Mouse (Mus musculus) kidney, embryonic 14.5 days (tissue): ENCODE measurements around the gene Kndc1. TPM values are rescaled to one million over a fixed set of nuclear protein-coding genes. Genes with fewer than 3 reads are reported as not detected.
A peak's percentile ranks its signal among the peaks of the same experiment; 100 is the strongest.

Experiments
- ATAC-seq: fragments of 200-750 bp; cut with Nextera tagmentation; 2 replicates; pipeline ENCODE4 v1.8.0; 2017; ENCODE audit warnings: moderate number of reproducible peaks, mild to moderate bottlenecking, moderate TSS enrichment, moderate library complexity; ENCODE audit not compliant: low FRiP score, low TSS enrichment
- H3K27ac ChIP-seq: fragments of 300-500 bp; sonication (generic); 2 replicates; pipeline ENCODE4 v1.5.1; 2014; ENCODE audit warnings: low read depth, mild to moderate bottlenecking, low read length, moderate library complexity, mixed read lengths
- H3K27me3 ChIP-seq: fragments of 300-500 bp; sonication (generic); 2 replicates; pipeline ENCODE4 v1.6.1; 2014; ENCODE audit warnings: mild to moderate bottlenecking, low read length; ENCODE audit not compliant: control insufficient read depth, insufficient read depth
- H3K36me3 ChIP-seq: fragments of 300-500 bp; sonication (generic); 2 replicates; pipeline ENCODE4 v1.6.1; 2014; ENCODE audit warnings: low read length, mixed read lengths; ENCODE audit not compliant: control insufficient read depth, insufficient read depth
- H3K4me1 ChIP-seq: fragments of 300-500 bp; sonication (generic); 2 replicates; pipeline ENCODE4 v1.6.1; 2014; ENCODE audit warnings: low read length, mixed read lengths; ENCODE audit not compliant: control insufficient read depth, insufficient read depth
- H3K4me2 ChIP-seq: fragments of 300-500 bp; sonication (generic); replicated peaks from 2 replicates; pipeline ENCODE4 v1.6.1; 2014; ENCODE audit warnings: low read depth, mild to moderate bottlenecking, low read length
- H3K4me3 ChIP-seq: fragments of 300-500 bp; sonication (generic); 2 replicates; pipeline ENCODE4 v1.5.1; 2014; ENCODE audit warnings: mild to moderate bottlenecking, low read length
- H3K9ac ChIP-seq: fragments of 300-500 bp; sonication (generic); 2 replicates; pipeline ENCODE4 v1.6.1; 2014; ENCODE audit warnings: low read depth, mild to moderate bottlenecking, low read length, moderate library complexity
- H3K9me3 ChIP-seq: fragments of 300-500 bp; sonication (generic); 2 replicates; pipeline ENCODE4 v1.6.1; 2016; ENCODE audit warnings: low read length; ENCODE audit not compliant: control insufficient read depth
- WGBS: fragments of 180-500 bp; shearing (Covaris S2); extraction: QIAGEN DNeasy Blood & Tissue Kit; methylation state at CpG from one replicate; pipeline ENCODE4 v1.1.7; 2014; 5-methylcytosine and 5-hydroxymethylcytosine counted together
- polyA plus RNA-seq: library from polyadenylated mRNA; unstranded; fragments of >200 nt; fragmentation: Nextera tagmentation; extraction: Ambion mirVana; gene quantifications from 2 replicates; pipeline ENCODE4 v1.2.1, GENCODE M21; 2014

Kndc1 gene
- polyA plus RNA-seq, 1 experiment from 2014 or later = 0.18 TPM

GRCm38 (mm10) chr7:139864871-139865270 lies 29.6 kb upstream of the Kndc1 start:
- H3K4me3 ChIP-seq = no peak overlapping the region
- no peak overlapping the region for H3K27ac ChIP-seq
- H3K36me3 ChIP-seq = no peaks in the 10 kb centered on the region
- H3K9ac ChIP-seq = no peak overlapping the region
- no peak for ATAC-seq
- WGBS = 69% methylated on average over 1 of the region's 1 CpGs
- no peak overlapping the region for H3K4me2 ChIP-seq
- H3K27me3 ChIP-seq = no peaks in the 10 kb centered on the region
- H3K4me1 ChIP-seq = no peaks in the 10 kb centered on the region
- no peaks in the 10 kb centered on the region for H3K9me3 ChIP-seq

DNA sequence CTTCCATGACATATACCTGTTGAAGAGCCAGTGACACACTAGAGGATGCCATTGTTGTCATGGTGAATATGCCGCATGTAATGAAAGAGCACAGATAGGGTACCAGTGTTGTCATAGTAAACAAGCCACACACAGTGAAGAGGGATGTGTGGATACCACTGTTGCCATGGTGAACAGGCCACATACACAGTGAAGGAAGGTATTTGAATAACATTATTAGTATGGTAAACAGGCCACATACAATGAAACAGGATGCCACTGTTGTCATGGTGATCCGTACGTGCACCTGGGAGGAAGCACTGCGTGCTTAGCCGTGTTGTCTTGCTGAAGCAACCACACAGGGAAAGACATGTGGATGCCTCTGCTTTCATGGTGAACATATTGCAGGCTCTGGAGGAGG lies 23.5 kb upstream of the Kndc1 start:
- Histone ChIP-seq H3K9ac (no peak overlapping the region), H3K4me2 (no peak overlapping the region), H3K36me3 (no peaks in the 10 kb centered on the region), H3K27ac (no peak overlapping the region), H3K4me1 (no peaks in the 10 kb centered on the region), H3K9me3 (no peaks in the 10 kb centered on the region), H3K4me3 (no peak overlapping the region), H3K27me3 (no peaks in the 10 kb centered on the region)
- no peak for ATAC-seq
- 90% methylated on average over 5 of the region's 5 CpGs for WGBS

DNA sequence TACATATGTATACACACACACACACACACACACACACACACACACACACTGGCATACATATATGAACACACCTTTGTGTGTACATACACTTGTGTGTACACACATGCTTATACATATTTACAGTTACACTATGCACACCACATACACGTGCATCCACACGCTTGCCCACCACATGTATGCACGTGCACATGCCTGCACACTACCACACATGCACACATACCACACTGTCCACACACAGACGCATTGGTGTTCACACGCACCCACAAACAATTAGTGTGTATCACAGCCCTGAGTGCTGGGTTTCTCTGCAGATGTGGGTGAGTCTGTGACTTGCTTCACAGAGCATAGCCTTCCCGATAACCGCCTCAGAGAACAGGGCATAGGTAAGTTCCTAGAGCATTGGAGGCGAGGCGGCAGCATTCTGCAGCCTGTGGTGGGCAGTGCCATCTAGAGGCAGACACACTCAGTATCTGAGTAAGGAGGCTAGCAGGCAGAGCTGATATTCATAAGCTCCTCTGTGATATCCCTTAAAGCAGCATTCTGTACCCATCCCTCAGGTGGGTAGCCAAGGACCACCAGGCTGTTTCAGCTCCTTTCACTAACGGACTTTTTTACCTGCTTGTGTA lies 17.2 kb upstream of the Kndc1 start:
- 68% methylated on average over 10 of the region's 10 CpGs for WGBS
- H3K9ac ChIP-seq = no peak overlapping the region
- H3K4me2 ChIP-seq = no peak overlapping the region
- H3K4me1 ChIP-seq = no peaks in the 10 kb centered on the region
- no peaks in the 10 kb centered on the region for H3K36me3 ChIP-seq
- no peak overlapping the region for H3K4me3 ChIP-seq
- H3K9me3 ChIP-seq = no peaks in the 10 kb centered on the region
- H3K27ac ChIP-seq = no peak overlapping the region
- H3K27me3 ChIP-seq = no peaks in the 10 kb centered on the region
- peak; percentile 12; the same call in 1 of the 2 replicates for ATAC-seq

DNA sequence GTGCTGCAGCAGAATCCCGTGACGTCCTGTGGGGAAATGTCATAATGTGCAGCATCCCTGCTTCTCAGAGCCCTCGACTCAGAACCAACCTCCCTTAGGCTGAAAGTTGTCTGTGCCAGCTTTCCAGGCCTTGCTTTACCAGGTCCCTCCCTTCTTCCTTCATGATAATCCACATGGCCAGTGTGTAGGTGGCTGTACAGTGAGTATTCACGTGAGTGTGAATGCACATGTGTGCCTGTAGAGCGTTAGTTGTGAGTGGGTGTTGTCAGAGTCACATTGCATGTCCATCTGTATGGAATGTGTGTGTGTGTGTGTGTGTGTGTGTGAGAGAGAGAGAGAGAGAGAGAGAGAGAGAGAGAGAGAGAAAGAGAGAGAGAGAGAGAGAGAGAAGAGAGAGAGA lies 16.4 kb upstream of the Kndc1 start:
- H3K36me3 ChIP-seq = no peaks in the 10 kb centered on the region
- no peaks in the 10 kb centered on the region for H3K27me3 ChIP-seq
- 82% methylated on average over 5 of the region's 5 CpGs for WGBS
- no peak overlapping the region for H3K4me3 ChIP-seq
- ATAC-seq = no peak
- H3K4me1 ChIP-seq = no peaks in the 10 kb centered on the region
- H3K9ac ChIP-seq = no peak overlapping the region
- no peaks in the 10 kb centered on the region for H3K9me3 ChIP-seq
- H3K27ac ChIP-seq = no peak overlapping the region
- no peak overlapping the region for H3K4me2 ChIP-seq

DNA sequence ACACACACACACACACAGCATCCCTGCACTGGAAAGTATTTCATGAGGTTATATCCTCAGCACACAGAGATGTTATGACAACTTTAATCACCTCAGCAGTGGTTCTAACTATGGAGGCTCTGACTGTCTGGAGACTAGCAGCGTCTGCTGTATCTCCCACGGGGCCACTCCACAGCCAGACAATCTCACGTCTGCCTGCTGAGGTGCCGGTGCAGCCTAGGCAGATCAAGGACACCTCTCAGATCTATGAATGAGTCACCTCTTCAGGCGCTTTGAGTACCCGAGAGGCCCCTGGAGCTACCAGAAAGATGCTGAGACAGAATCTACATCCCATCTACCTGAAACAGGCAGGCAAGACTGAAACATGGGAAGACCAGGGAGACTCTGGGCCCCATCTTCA lies 15.9 kb upstream of the Kndc1 start:
- Histone ChIP-seq H3K36me3 (no peaks in the 10 kb centered on the region), H3K9me3 (no peaks in the 10 kb centered on the region), H3K4me2 (no peak overlapping the region), H3K27ac (no peak overlapping the region), H3K4me3 (no peak overlapping the region), H3K9ac (no peak overlapping the region), H3K4me1 (no peaks in the 10 kb centered on the region), H3K27me3 (no peaks in the 10 kb centered on the region)
- no peak for ATAC-seq
- 56% methylated on average over 6 of the region's 6 CpGs for WGBS

DNA sequence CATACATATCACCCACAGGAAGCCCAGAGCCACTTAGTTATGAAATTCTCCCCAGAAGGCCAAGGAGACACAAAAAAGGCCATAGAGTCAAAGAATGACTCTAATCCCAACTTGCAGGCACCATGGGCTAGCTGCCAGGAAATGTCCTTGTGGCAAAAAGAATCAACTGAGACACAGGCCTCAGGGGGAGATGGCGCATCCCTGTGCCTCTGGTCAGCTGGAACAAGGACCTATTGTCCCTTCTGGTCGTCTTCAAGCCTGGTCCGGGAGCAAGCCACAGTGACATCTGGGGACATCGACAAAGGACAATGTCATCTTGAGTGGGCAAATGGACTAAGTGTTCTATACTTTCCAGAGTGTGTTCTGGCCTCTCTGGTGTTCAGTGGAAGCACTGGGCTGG lies 11.0 kb upstream of the Kndc1 start:
- no peaks in the 10 kb centered on the region for H3K4me1 ChIP-seq
- ATAC-seq = no peak
- H3K27me3 ChIP-seq = 0 out of 2 replicates have a peak, but pooled peaks cover 2% of the 10 kb centered on the region
- no peaks in the 10 kb centered on the region for H3K9me3 ChIP-seq
- 84% methylated on average over 4 of the region's 4 CpGs for WGBS
- no peak overlapping the region for H3K4me2 ChIP-seq
- H3K36me3 ChIP-seq = no peaks in the 10 kb centered on the region
- H3K4me3 ChIP-seq = no peak overlapping the region
- H3K9ac ChIP-seq = no peak overlapping the region
- H3K27ac ChIP-seq = no peak overlapping the region

- no peak for ATAC-seq
- Histone ChIP-seq H3K36me3 (no peaks in the 10 kb centered on the region), H3K9me3 (no peaks in the 10 kb centered on the region), H3K27ac (no peak overlapping the region), H3K4me2 (no peak overlapping the region), H3K4me3 (no peak overlapping the region), H3K27me3 (peaks cover 44% of the 10 kb centered on the region), H3K9ac (no peak overlapping the region), H3K4me1 (no peaks in the 10 kb centered on the region)
- 73% methylated on average over 5 of the region's 5 CpGs for whole genome bisulfite sequencing
Observed at GRCm38 (mm10) chr7:139891779-139892178, 2.7 kb upstream of the Kndc1 start.

DNA sequence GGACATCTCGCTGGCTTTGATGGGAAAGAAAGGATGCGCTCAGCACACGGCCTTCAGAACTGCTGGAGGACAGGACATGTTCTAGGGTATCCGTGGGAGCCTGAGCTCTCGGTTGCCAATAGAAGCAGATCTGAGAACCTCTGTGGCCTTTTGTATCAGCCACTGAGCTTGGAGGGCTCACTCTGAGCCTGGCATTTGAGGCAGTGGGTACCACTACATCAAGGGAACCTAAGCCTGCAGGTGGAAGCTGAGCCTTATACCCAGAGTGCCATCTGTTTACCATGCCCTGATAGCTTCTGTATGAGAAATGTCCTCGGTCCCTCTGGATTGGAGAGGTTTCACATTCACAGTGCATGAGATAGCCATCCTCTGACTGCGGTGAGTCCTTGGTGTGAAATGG lies 1.8 kb downstream of the Kndc1 start:
- Histone ChIP-seq H3K4me1 (no peaks in the 10 kb centered on the region), H3K4me2 (no peak overlapping the region), H3K27me3 (peaks cover 45% of the 10 kb centered on the region), H3K4me3 (no peak overlapping the region), H3K9ac (no peak overlapping the region), H3K27ac (no peak overlapping the region), H3K9me3 (no peaks in the 10 kb centered on the region), H3K36me3 (no peaks in the 10 kb centered on the region)
- WGBS = 87% methylated on average over 7 of the region's 7 CpGs
- ATAC-seq = no peak

GRCm38 (mm10) chr7:139896796-139897195 lies 2.3 kb downstream of the Kndc1 start:
- Histone ChIP-seq H3K27me3 (peaks cover 45% of the 10 kb centered on the region), H3K4me2 (no peak overlapping the region), H3K9me3 (no peaks in the 10 kb centered on the region), H3K36me3 (no peaks in the 10 kb centered on the region), H3K27ac (no peak overlapping the region), H3K9ac (no peak overlapping the region), H3K4me3 (no peak overlapping the region), H3K4me1 (no peaks in the 10 kb centered on the region)
- 85% methylated on average over 7 of the region's 7 CpGs for WGBS
- ATAC-seq = no peak
